9 mouse cellular contexts compared by ENCODE assay signal in genomic region chr6:52208072-52208867, GRCm38 (mm10). TPM values are rescaled to one million over a fixed set of nuclear protein-coding genes. Genes with fewer than 3 reads are reported as not detected.
A peak's percentile ranks its signal among the peaks of the same experiment; 100 is the strongest.
DNase-seq lines count a peak whose midpoint lies in the region; ATAC-seq and TF ChIP-seq lines count a peak whose summit lies in the region.
"Had no signal": no experiment of that assay in that cellular context is flagged by ENCODE, and none has a peak within 500 bp of the region (broad histone marks: within the 10 kb centered on the region; RNA-seq: fewer than 3 reads in every experiment).

Gene Hoxa6, minus strand, starts transcription at chr6:52208722.

- peaks cover 100% of the 10 kb centered on the region for H3K27me3 ChIP-seq in heart, embryonic 10.5 days (ENCODE audit: insufficient read depth, poor library complexity, severe bottlenecking)
- H3K27me3 ChIP-seq in intestine, embryonic 14.5 days (replicated peaks; ENCODE audit: control insufficient read depth, insufficient read depth, low read length): peaks cover 59% of the 10 kb centered on the region
- H3K27me3 ChIP-seq in liver, postnatal 0 days (ENCODE audit: insufficient read depth, low read length): peaks cover 97% of the 10 kb centered on the region

- TF ChIP-seq EP300 in liver, postnatal 0 days (IDR thresholded peaks at IDR 0.05; ENCODE audit: low read depth): no peak

- H3K4me3 ChIP-seq in heart, embryonic 10.5 days: peak within 1 kb of the TSS; percentile 39
- peak within 1 kb of the TSS; percentile 36 for H3K4me3 ChIP-seq in intestine, embryonic 14.5 days (ENCODE audit: low read depth, low read length)
- H3K4me3 ChIP-seq in liver, postnatal 0 days (ENCODE audit: low read depth, low read length): peak within 1 kb of the TSS; percentile 29

- no peaks in the 10 kb centered on the region for H3K36me3 ChIP-seq in heart, embryonic 10.5 days
- 0 out of 2 replicates have a peak, but pooled peaks cover 4% of the 10 kb centered on the region for H3K36me3 ChIP-seq in intestine, embryonic 14.5 days (ENCODE audit: control insufficient read depth, insufficient read depth, low read length)
- H3K36me3 ChIP-seq in liver, postnatal 0 days (replicated peaks; ENCODE audit: insufficient read depth, low read length): no peaks in the 10 kb centered on the region
- H3K36me3 ChIP-seq: G1E had no signal

- H3K4me1 ChIP-seq in heart, embryonic 10.5 days: peaks cover 47% of the 10 kb centered on the region
- H3K4me1 ChIP-seq in intestine, embryonic 14.5 days (replicated peaks; ENCODE audit: control insufficient read depth, insufficient read depth, low read length): peaks cover 39% of the 10 kb centered on the region
- H3K4me1 ChIP-seq in liver, postnatal 0 days (ENCODE audit: insufficient read depth): peaks cover 6% of the 10 kb centered on the region

- H3K4me2 ChIP-seq in intestine, embryonic 14.5 days (ENCODE audit: low read length): peak within 1 kb of the TSS; percentile 78
- peak within 1 kb of the TSS; percentile 52 for H3K4me2 ChIP-seq in liver, postnatal 0 days (ENCODE audit: low read depth, low read length)

- H3K9me3 ChIP-seq in heart, embryonic 10.5 days: no peaks in the 10 kb centered on the region
- H3K9me3 ChIP-seq in intestine, embryonic 14.5 days (ENCODE audit: control insufficient read depth, low read length): no peaks in the 10 kb centered on the region
- H3K9me3 ChIP-seq in liver, postnatal 0 days (ENCODE audit: low read length): no peaks in the 10 kb centered on the region

- no peak within 1 kb of the TSS for H3K27ac ChIP-seq in heart, embryonic 10.5 days
- peak within 1 kb of the TSS; percentile 57 for H3K27ac ChIP-seq in intestine, embryonic 14.5 days (ENCODE audit: low read depth)
- no peak within 1 kb of the TSS for H3K27ac ChIP-seq in liver, postnatal 0 days (ENCODE audit: low read depth)

- peak within 1 kb of the TSS; percentile 51 for H3K9ac ChIP-seq in intestine, embryonic 14.5 days (ENCODE audit: low read length)
- H3K9ac ChIP-seq in liver, postnatal 0 days (replicated peaks): no peak within 1 kb of the TSS

- DNase-seq in heart, embryonic 10.5 days (ENCODE audit: low spot score): peak; percentile 75
- DNase-seq in heart, adult 9 months (ENCODE audit: low spot score in 2 of 2): no peak
- DNase-seq in ZHBTc4 (ENCODE audit: low read depth, low spot score): peak; percentile 58
- DNase-seq in intestine, embryonic 14.5 days (ENCODE audit: low spot score): peak; percentile 78
- peak; percentile 39 for DNase-seq in liver, postnatal 0 days
- DNase-seq in cerebellum, adult 9-10 months: no peak
- DNase-seq in left cerebral cortex, adult 8-10 months (ENCODE audit: low spot score in 2 of 2): no peak
- no peak for DNase-seq in right cerebral cortex, postnatal 10 days (ENCODE audit: low spot score in 2 of 2)

- WGBS in heart, embryonic 10.5 days: 1% methylated on average over 47 of the region's 47 CpGs
- 4% methylated on average over 47 of the region's 47 CpGs for WGBS in intestine, embryonic 14.5 days
- 11% methylated on average over 47 of the region's 47 CpGs for WGBS in liver, postnatal 0 days (ENCODE audit: insufficient replicate concordance)

- no peak for TF ChIP-seq CTCF in liver, postnatal 0 days (IDR thresholded peaks at IDR 0.05; ENCODE audit: low read depth)

- ATAC-seq in intestine, embryonic 14.5 days (replicated peaks; ENCODE audit: low FRiP score, low TSS enrichment, low read depth): no peak; the same call in 1 of the 2 replicates
- ATAC-seq in liver, postnatal 0 days: no peak

RNA-seq across cellular contexts. Expression of gene Hoxa6, which starts in this region (rescaled TPM):
- polyA plus RNA-seq in heart, embryonic 10.5 days (2016; fragmentation: Nextera tagmentation; extraction: Ambion mirVana): 0.30 TPM in 1 of 2 replicates, not detected in the other
- polyA plus RNA-seq in intestine, embryonic 14.5 days (2014; fragmentation: Nextera tagmentation; extraction: Ambion mirVana): 2.5 and 3.9 TPM in 2 replicates
- not detected in 2 replicates for polyA plus RNA-seq in liver, postnatal 0 days (2015; fragmentation: Nextera tagmentation; extraction: Ambion mirVana)
- total RNA-seq in left cerebral cortex, adult 8-10 months (2022): not detected
- polyA plus RNA-seq: G1E had no signal

Comparison
In these comparisons a context has a peak if more than half of its experiments do, and no peak if none do; other contexts are left out.
1. Peak in DNase-seq and H3K4me3 ChIP-seq in heart, embryonic 10.5 days; RNA of the gene not detected or under 1 TPM.
2. Peak in DNase-seq, H3K4me3 ChIP-seq and H3K4me2 ChIP-seq in liver, postnatal 0 days; RNA of the gene not detected or under 1 TPM.
3. DNase-seq: peak in ZHBTc4 (single experiment) and intestine, embryonic 14.5 days (single experiment); none in heart, adult 9 months (0 of 2), cerebellum, adult 9-10 months (single experiment), left cerebral cortex, adult 8-10 months (0 of 2) and right cerebral cortex, postnatal 10 days (0 of 2).
4. Peak in every context shown above with its lines, with median percentiles within 50 percentile points of each other: H3K4me3 ChIP-seq.